Mouse (Mus musculus): ENCODE results near the gene Coq10a. TPM values are rescaled to one million over a fixed set of nuclear protein-coding genes. Genes with fewer than 3 reads are reported as not detected.
"Not testable (repeated sequence)": the region's sequence is repeated elsewhere in the genome, so short reads cannot be mapped to it uniquely, and the experiment has no call there.

Gene Coq10a
- total RNA-seq, 1 experiment from 2014 or later, result 23.6 TPM

GRCm38 (mm10) chr10:128362568-128362967, 6.2 kb downstream of the Coq10a start:
- no peak for ATAC-seq (ENCODE audit: extremely low read depth, insufficient number of reproducible peaks, low FRiP score, poor library complexity, severe bottlenecking)

- ATAC-seq (ENCODE audit: extremely low read depth, insufficient number of reproducible peaks, low FRiP score, poor library complexity, severe bottlenecking), result no peak
Measured at GRCm38 (mm10) chr10:128361836-128362235, 7.0 kb downstream of the Coq10a start.

GRCm38 (mm10) chr10:128359226-128359625, 9.6 kb downstream of the Coq10a start:
- ATAC-seq (ENCODE audit: extremely low read depth, insufficient number of reproducible peaks, low FRiP score, poor library complexity, severe bottlenecking), result no peak

- ATAC-seq (ENCODE audit: extremely low read depth, insufficient number of reproducible peaks, low FRiP score, poor library complexity, severe bottlenecking), result peak; percentile 64; the same call in 1 of the 2 replicates
Measured at GRCm38 (mm10) chr10:128358796-128359195, 10.0 kb downstream of the Coq10a start.

GRCm38 (mm10) chr10:128347541-128347940, 21.3 kb downstream of the Coq10a start:
- ATAC-seq (ENCODE audit: extremely low read depth, insufficient number of reproducible peaks, low FRiP score, poor library complexity, severe bottlenecking), result no peak

- ATAC-seq (ENCODE audit: extremely low read depth, insufficient number of reproducible peaks, low FRiP score, poor library complexity, severe bottlenecking), result peak; percentile 86
Measured at GRCm38 (mm10) chr10:128344568-128345275, 24.1 kb downstream of the Coq10a start.

- no peak for ATAC-seq (ENCODE audit: extremely low read depth, insufficient number of reproducible peaks, low FRiP score, poor library complexity, severe bottlenecking)
Measured at GRCm38 (mm10) chr10:128343436-128343835, 25.4 kb downstream of the Coq10a start.

- ATAC-seq (ENCODE audit: extremely low read depth, insufficient number of reproducible peaks, low FRiP score, poor library complexity, severe bottlenecking), result no peak
Measured at GRCm38 (mm10) chr10:128340257-128340656, 28.5 kb downstream of the Coq10a start.

- no peak for ATAC-seq (ENCODE audit: extremely low read depth, insufficient number of reproducible peaks, low FRiP score, poor library complexity, severe bottlenecking)
Measured at GRCm38 (mm10) chr10:128338948-128339347, 29.8 kb downstream of the Coq10a start.

GRCm38 (mm10) chr10:128338415-128338814, 30.4 kb downstream of the Coq10a start:
- peak; percentile 40; the same call in 1 of the 2 replicates for ATAC-seq (ENCODE audit: extremely low read depth, insufficient number of reproducible peaks, low FRiP score, poor library complexity, severe bottlenecking)

- ATAC-seq (ENCODE audit: extremely low read depth, insufficient number of reproducible peaks, low FRiP score, poor library complexity, severe bottlenecking), result peak; percentile 95
Measured at GRCm38 (mm10) chr10:128337306-128338181, 31.3 kb downstream of the Coq10a start, which contains the start of gene Cs. TSS of gene Cs (plus strand) at chr10:128337734.

- no peak for ATAC-seq (ENCODE audit: extremely low read depth, insufficient number of reproducible peaks, low FRiP score, poor library complexity, severe bottlenecking)
Measured at GRCm38 (mm10) chr10:128336597-128336996, 32.2 kb downstream of the Coq10a start.

GRCm38 (mm10) chr10:128336195-128336594, 32.6 kb downstream of the Coq10a start:
- no peak for ATAC-seq (ENCODE audit: extremely low read depth, insufficient number of reproducible peaks, low FRiP score, poor library complexity, severe bottlenecking)

GRCm38 (mm10) chr10:128335582-128335981, 33.2 kb downstream of the Coq10a start:
- ATAC-seq (ENCODE audit: extremely low read depth, insufficient number of reproducible peaks, low FRiP score, poor library complexity, severe bottlenecking), result peak; percentile 52

GRCm38 (mm10) chr10:128332358-128333249, 36.2 kb downstream of the Coq10a start:
- ATAC-seq (ENCODE audit: extremely low read depth, insufficient number of reproducible peaks, low FRiP score, poor library complexity, severe bottlenecking), result not testable (repeated sequence)

- ATAC-seq (ENCODE audit: extremely low read depth, insufficient number of reproducible peaks, low FRiP score, poor library complexity, severe bottlenecking), result no peak
Measured at GRCm38 (mm10) chr10:128327610-128328009, 41.2 kb downstream of the Coq10a start.

- no peak for ATAC-seq (ENCODE audit: extremely low read depth, insufficient number of reproducible peaks, low FRiP score, poor library complexity, severe bottlenecking)
Measured at GRCm38 (mm10) chr10:128326825-128327224, 42.0 kb downstream of the Coq10a start.

GRCm38 (mm10) chr10:128323516-128323915, 45.3 kb downstream of the Coq10a start:
- no peak for ATAC-seq (ENCODE audit: extremely low read depth, insufficient number of reproducible peaks, low FRiP score, poor library complexity, severe bottlenecking)
